Mouse (Mus musculus): ENCODE results near the gene Tead1.

- TF ChIP-seq POLR2A (IDR thresholded peaks at IDR 0.05; ENCODE audit: insufficient read depth, low read length) (no peak), EP300 (IDR thresholded peaks at IDR 0.05; ENCODE audit: insufficient read depth, low read depth, low read length) (no peak), CTCF (IDR thresholded peaks at IDR 0.05; ENCODE audit: low read depth, low read length) (no peak)
These were observed 63.9 kb downstream of the Tead1 start for GRCm38 (mm10) chr7:112743063-112743462.
